Mouse (Mus musculus): ENCODE results near the gene H2-T23. TPM values are rescaled to one million over a fixed set of nuclear protein-coding genes. Genes with fewer than 3 reads are reported as not detected.

Gene H2-T23
- polyA plus RNA-seq (2015; fragmentation: Illumina TruSeq; extraction: RNeasy Lipid Tissue Mini Kit (QIAGEN cat#74804); ENCODE audit: insufficient read depth, low replicate concordance): 186 TPM

DNA sequence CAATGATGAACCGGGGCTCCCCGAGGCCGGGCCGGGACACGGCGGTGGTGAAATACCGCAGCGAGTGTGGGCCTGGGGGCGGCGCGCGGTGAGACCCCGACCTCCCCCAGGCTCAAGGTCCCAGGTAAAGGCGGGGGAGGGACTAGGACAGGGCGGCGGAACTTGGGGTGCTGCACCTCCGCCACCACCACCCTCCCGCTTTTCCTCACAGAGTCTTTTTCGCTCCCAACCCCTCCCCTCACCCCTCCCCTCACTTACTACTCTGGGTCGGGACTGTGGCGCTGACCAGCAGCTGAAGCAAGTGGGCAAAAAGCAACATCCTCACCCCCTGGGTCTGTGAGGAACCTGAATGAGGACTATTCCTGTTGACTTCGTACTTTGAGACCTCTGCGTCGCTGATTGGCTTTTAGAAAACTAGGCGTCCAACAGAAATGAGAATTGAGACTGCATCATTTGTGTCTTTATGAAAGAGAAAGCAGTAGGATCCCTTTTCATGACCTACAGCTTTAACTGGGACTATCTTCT lies at the start of gene H2-T23:
Gene H2-T23, minus strand, starts transcription at position 505 of the 525 bp plus-strand sequence.

DNA sequence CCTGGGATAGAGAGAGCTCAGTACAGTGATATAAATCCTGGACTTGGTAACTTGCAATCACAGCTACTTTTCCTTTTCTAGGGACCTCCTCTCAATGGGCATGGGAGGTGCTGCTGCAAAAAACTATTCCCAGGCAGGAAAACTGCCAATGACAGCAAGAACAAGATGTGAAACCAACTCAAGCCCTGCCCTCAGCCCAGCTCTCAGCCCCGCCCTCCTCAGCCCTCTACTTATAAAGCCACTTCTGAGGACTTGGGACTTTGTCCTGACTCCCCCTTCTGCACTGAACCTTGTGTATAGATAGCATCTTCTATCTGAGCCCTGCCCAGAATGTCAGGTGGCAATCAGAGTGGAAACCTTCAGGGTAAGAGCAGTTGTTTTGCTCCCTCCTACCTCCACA lies 25.7 kb upstream of the H2-T23 start, which contains the start of gene Gm11127:
Gene Gm11127, minus strand, starts transcription at position 10 of the 400 bp plus-strand sequence.

DNA sequence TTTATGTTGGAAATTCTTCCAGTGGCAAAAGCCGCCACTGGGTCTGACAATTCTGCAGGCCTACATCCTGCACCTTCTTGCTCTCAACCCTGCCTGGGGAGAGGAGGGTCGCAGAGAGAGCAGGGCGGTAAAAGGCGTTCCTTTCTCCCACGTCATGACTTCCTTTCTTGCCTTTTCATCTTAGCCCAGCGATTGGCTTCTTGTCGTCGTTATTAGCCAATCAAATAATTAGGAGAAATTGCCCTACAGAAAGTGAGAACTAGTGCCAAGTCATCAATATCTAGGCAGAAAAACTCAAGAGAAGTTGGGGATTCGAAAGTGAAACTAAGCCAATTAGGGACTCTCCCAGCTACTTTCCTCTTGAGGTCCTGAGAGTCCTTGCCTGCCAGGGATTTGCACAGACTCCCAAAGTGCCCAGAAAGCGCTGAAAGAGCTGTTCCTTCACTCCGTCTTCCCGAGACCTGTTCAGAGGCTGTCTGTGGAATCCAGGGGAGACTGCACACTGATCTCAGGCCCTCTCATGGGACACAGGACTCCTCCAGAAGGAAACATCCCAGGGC lies 10.0 kb upstream of the H2-T23 start, which contains the start of the genes H2-T22 and Gm6034:
Gene H2-T22, minus strand, starts transcription at position 138 of the 560 bp plus-strand sequence.
Gene Gm6034, plus strand, starts transcription at position 352 of the 560 bp plus-strand sequence.

GRCm38 (mm10) chr17:36020191-36021073 lies 12.2 kb downstream of the H2-T23 start, which contains the start of gene H2-T24:
Gene H2-T24 (minus strand): TSS chr17:36020560.

Other genes with a start within 250 kb of the H2-T23 start
- 3.4 TPM for gene Ier3, start 211.2 kb downstream of the H2-T23 start, polyA plus RNA-seq (2015; fragmentation: Illumina TruSeq; extraction: RNeasy Lipid Tissue Mini Kit (QIAGEN cat#74804); ENCODE audit: insufficient read depth, low replicate concordance)
- 27.5 TPM for gene Flot1, start 209.6 kb downstream of the H2-T23 start, polyA plus RNA-seq (2015; fragmentation: Illumina TruSeq; extraction: RNeasy Lipid Tissue Mini Kit (QIAGEN cat#74804); ENCODE audit: insufficient read depth, low replicate concordance)
- 222 TPM for gene Tubb5, start 194.5 kb downstream of the H2-T23 start, polyA plus RNA-seq (2015; fragmentation: Illumina TruSeq; extraction: RNeasy Lipid Tissue Mini Kit (QIAGEN cat#74804); ENCODE audit: insufficient read depth, low replicate concordance)
- 59.7 TPM for gene Mdc1, start 191.3 kb downstream of the H2-T23 start, polyA plus RNA-seq (2015; fragmentation: Illumina TruSeq; extraction: RNeasy Lipid Tissue Mini Kit (QIAGEN cat#74804); ENCODE audit: insufficient read depth, low replicate concordance)
- 43.1 TPM for gene Nrm, start 171.5 kb downstream of the H2-T23 start, polyA plus RNA-seq (2015; fragmentation: Illumina TruSeq; extraction: RNeasy Lipid Tissue Mini Kit (QIAGEN cat#74804); ENCODE audit: insufficient read depth, low replicate concordance)
- gene Ppp1r18, start 167.3 kb downstream of the H2-T23 start, polyA plus RNA-seq (2015; fragmentation: Illumina TruSeq; extraction: RNeasy Lipid Tissue Mini Kit (QIAGEN cat#74804); ENCODE audit: insufficient read depth, low replicate concordance): 139 TPM
- 124 TPM for gene Dhx16, start 153.0 kb downstream of the H2-T23 start, polyA plus RNA-seq (2015; fragmentation: Illumina TruSeq; extraction: RNeasy Lipid Tissue Mini Kit (QIAGEN cat#74804); ENCODE audit: insufficient read depth, low replicate concordance)
- 29.9 TPM for gene 2310061I04Rik, start 135.4 kb downstream of the H2-T23 start, polyA plus RNA-seq (2015; fragmentation: Illumina TruSeq; extraction: RNeasy Lipid Tissue Mini Kit (QIAGEN cat#74804); ENCODE audit: insufficient read depth, low replicate concordance)
- gene Atat1, start 122.8 kb downstream of the H2-T23 start, polyA plus RNA-seq (2015; fragmentation: Illumina TruSeq; extraction: RNeasy Lipid Tissue Mini Kit (QIAGEN cat#74804); ENCODE audit: insufficient read depth, low replicate concordance): 15.8 TPM
- gene Mrps18b, start 116.5 kb downstream of the H2-T23 start, polyA plus RNA-seq (2015; fragmentation: Illumina TruSeq; extraction: RNeasy Lipid Tissue Mini Kit (QIAGEN cat#74804); ENCODE audit: insufficient read depth, low replicate concordance): 63.0 TPM
- 32.2 TPM for gene Ppp1r10, start 116.4 kb downstream of the H2-T23 start, polyA plus RNA-seq (2015; fragmentation: Illumina TruSeq; extraction: RNeasy Lipid Tissue Mini Kit (QIAGEN cat#74804); ENCODE audit: insufficient read depth, low replicate concordance)
- 133 TPM for gene Abcf1, start 63.1 kb downstream of the H2-T23 start, polyA plus RNA-seq (2015; fragmentation: Illumina TruSeq; extraction: RNeasy Lipid Tissue Mini Kit (QIAGEN cat#74804); ENCODE audit: insufficient read depth, low replicate concordance)
- gene Gnl1, start 53.0 kb downstream of the H2-T23 start, polyA plus RNA-seq (2015; fragmentation: Illumina TruSeq; extraction: RNeasy Lipid Tissue Mini Kit (QIAGEN cat#74804); ENCODE audit: insufficient read depth, low replicate concordance): 19.0 TPM
- gene Prr3, start 52.6 kb downstream of the H2-T23 start, polyA plus RNA-seq (2015; fragmentation: Illumina TruSeq; extraction: RNeasy Lipid Tissue Mini Kit (QIAGEN cat#74804); ENCODE audit: insufficient read depth, low replicate concordance): 29.2 TPM
- gene H2-T24, start 12.3 kb downstream of the H2-T23 start, polyA plus RNA-seq (2015; fragmentation: Illumina TruSeq; extraction: RNeasy Lipid Tissue Mini Kit (QIAGEN cat#74804); ENCODE audit: insufficient read depth, low replicate concordance): 80.5 TPM
- gene H2-T22, start 9.9 kb upstream of the H2-T23 start, polyA plus RNA-seq (2015; fragmentation: Illumina TruSeq; extraction: RNeasy Lipid Tissue Mini Kit (QIAGEN cat#74804); ENCODE audit: insufficient read depth, low replicate concordance): 124 TPM
- gene Gm6034, start 10.1 kb upstream of the H2-T23 start, polyA plus RNA-seq (2015; fragmentation: Illumina TruSeq; extraction: RNeasy Lipid Tissue Mini Kit (QIAGEN cat#74804); ENCODE audit: insufficient read depth, low replicate concordance): 0.25 TPM
- gene Gm11127, start 25.5 kb upstream of the H2-T23 start, polyA plus RNA-seq (2015; fragmentation: Illumina TruSeq; extraction: RNeasy Lipid Tissue Mini Kit (QIAGEN cat#74804); ENCODE audit: insufficient read depth, low replicate concordance): not detected
- 1.1 TPM for gene Gm19684, start 88.8 kb upstream of the H2-T23 start, polyA plus RNA-seq (2015; fragmentation: Illumina TruSeq; extraction: RNeasy Lipid Tissue Mini Kit (QIAGEN cat#74804); ENCODE audit: insufficient read depth, low replicate concordance)
- not detected for gene Gm7030, start 96.6 kb upstream of the H2-T23 start, polyA plus RNA-seq (2015; fragmentation: Illumina TruSeq; extraction: RNeasy Lipid Tissue Mini Kit (QIAGEN cat#74804); ENCODE audit: insufficient read depth, low replicate concordance)
- gene Gm8909, start 135.7 kb upstream of the H2-T23 start, polyA plus RNA-seq (2015; fragmentation: Illumina TruSeq; extraction: RNeasy Lipid Tissue Mini Kit (QIAGEN cat#74804); ENCODE audit: insufficient read depth, low replicate concordance): not detected
- gene H2-T3, start 157.4 kb upstream of the H2-T23 start, polyA plus RNA-seq (2015; fragmentation: Illumina TruSeq; extraction: RNeasy Lipid Tissue Mini Kit (QIAGEN cat#74804); ENCODE audit: insufficient read depth, low replicate concordance): not detected
- 25.3 TPM for gene Rpp21, start 225.2 kb upstream of the H2-T23 start, polyA plus RNA-seq (2015; fragmentation: Illumina TruSeq; extraction: RNeasy Lipid Tissue Mini Kit (QIAGEN cat#74804); ENCODE audit: insufficient read depth, low replicate concordance)
- 70.6 TPM for gene Trim39, start 239.4 kb upstream of the H2-T23 start, polyA plus RNA-seq (2015; fragmentation: Illumina TruSeq; extraction: RNeasy Lipid Tissue Mini Kit (QIAGEN cat#74804); ENCODE audit: insufficient read depth, low replicate concordance)

Data from spleen, adult 10 weeks (tissue).